Mouse (Mus musculus): ENCODE data around the gene Fgfrl1. TPM values are rescaled to one million over a fixed set of nuclear protein-coding genes. Genes with fewer than 3 reads are reported as not detected.
A peak's percentile ranks its signal among the peaks of the same experiment; 100 is the strongest.

The Fgfrl1 gene
- total and polyA plus RNA-seq, 2 experiments from 2014 or later = 9.2 to 40.5 TPM

GRCm38 (mm10) chr5:108658611-108659010 is 33.6 kb upstream of the Fgfrl1 start:
- WGBS = 100% methylated on average over 1 of the region's 1 CpGs
- no peak for DNase-seq (ENCODE audit: low spot score)
- Histone ChIP-seq H3K36me3 (replicated peaks; ENCODE audit: control insufficient read depth, insufficient read depth, low read length) (peaks cover 42% of the 10 kb centered on the region), H3K9ac (replicated peaks; ENCODE audit: low read depth, low read length) (no peak overlapping the region), H3K27ac (ENCODE audit: low read depth) (no peak overlapping the region), H3K4me2 (ENCODE audit: low read depth, low read length) (no peak overlapping the region), H3K9me3 (replicated peaks; ENCODE audit: control insufficient read depth, low read length) (no peaks in the 10 kb centered on the region), H3K27me3 (ENCODE audit: control insufficient read depth, insufficient read depth, low read length) (0 out of 2 replicates have a peak, but pooled peaks cover 3% of the 10 kb centered on the region), H3K4me1 (ENCODE audit: control insufficient read depth, insufficient read depth) (peaks cover 6% of the 10 kb centered on the region; the same call in 1 of the 2 replicates), H3K4me3 (ENCODE audit: low read depth, low read length) (no peak overlapping the region)
- TF ChIP-seq EP300 (IDR thresholded peaks at IDR 0.05; ENCODE audit: low read depth) (no peak), CTCF (IDR thresholded peaks at IDR 0.05; ENCODE audit: low read depth) (no peak)
- no peak for ATAC-seq (ENCODE audit: insufficient read depth, low read depth)

- Histone ChIP-seq H3K9me3 (replicated peaks; ENCODE audit: control insufficient read depth, low read length) (no peaks in the 10 kb centered on the region), H3K4me1 (ENCODE audit: control insufficient read depth, insufficient read depth) (peaks cover 6% of the 10 kb centered on the region; the same call in 1 of the 2 replicates), H3K4me3 (ENCODE audit: low read depth, low read length) (peak within 1 kb of the TSS; percentile 84), H3K36me3 (replicated peaks; ENCODE audit: control insufficient read depth, insufficient read depth, low read length) (peaks cover 29% of the 10 kb centered on the region), H3K4me2 (ENCODE audit: low read depth, low read length) (peak within 1 kb of the TSS; percentile 91), H3K27me3 (ENCODE audit: control insufficient read depth, insufficient read depth, low read length) (0 out of 2 replicates have a peak, but pooled peaks cover 5% of the 10 kb centered on the region), H3K9ac (replicated peaks; ENCODE audit: low read depth, low read length) (peak within 1 kb of the TSS; percentile 84), H3K27ac (ENCODE audit: low read depth) (peak within 1 kb of the TSS; percentile 10)
- DNase-seq (ENCODE audit: low spot score) (no peak), ATAC-seq (ENCODE audit: insufficient read depth, low read depth) (peak; percentile 39)
- TF ChIP-seq EP300 (IDR thresholded peaks at IDR 0.05; ENCODE audit: low read depth) = no peak
- no peak for TF ChIP-seq CTCF (IDR thresholded peaks at IDR 0.05; ENCODE audit: low read depth)
- WGBS = 10% methylated on average over 24 of the region's 24 CpGs
Measured at GRCm38 (mm10) chr5:108659698-108660631, 32.2 kb upstream of the Fgfrl1 start, which contains the start of gene Idua. Gene Idua, plus strand, starts transcription at chr5:108660331.

GRCm38 (mm10) chr5:108660632-108661268 is 31.4 kb upstream of the Fgfrl1 start:
- Histone ChIP-seq H3K27me3 (ENCODE audit: control insufficient read depth, insufficient read depth, low read length) (0 out of 2 replicates have a peak, but pooled peaks cover 5% of the 10 kb centered on the region), H3K27ac (ENCODE audit: low read depth) (peak overlapping the region; percentile 10), H3K9me3 (replicated peaks; ENCODE audit: control insufficient read depth, low read length) (no peaks in the 10 kb centered on the region), H3K4me2 (ENCODE audit: low read depth, low read length) (peak overlapping the region; percentile 91), H3K9ac (replicated peaks; ENCODE audit: low read depth, low read length) (peak overlapping the region; percentile 84), H3K36me3 (replicated peaks; ENCODE audit: control insufficient read depth, insufficient read depth, low read length) (peaks cover 21% of the 10 kb centered on the region; the same call in 1 of the 2 replicates), H3K4me1 (ENCODE audit: control insufficient read depth, insufficient read depth) (peaks cover 6% of the 10 kb centered on the region; the same call in 1 of the 2 replicates), H3K4me3 (ENCODE audit: low read depth, low read length) (peak overlapping the region; percentile 84)
- 11% methylated on average over 36 of the region's 36 CpGs for WGBS
- TF ChIP-seq CTCF (IDR thresholded peaks at IDR 0.05; ENCODE audit: low read depth) (no peak), EP300 (IDR thresholded peaks at IDR 0.05; ENCODE audit: low read depth) (no peak)
- DNase-seq (ENCODE audit: low spot score) = peak; percentile 89
- peak; percentile 100 for ATAC-seq (ENCODE audit: insufficient read depth, low read depth)

GRCm38 (mm10) chr5:108662772-108663171 is 29.4 kb upstream of the Fgfrl1 start:
- Histone ChIP-seq H3K4me2 (ENCODE audit: low read depth, low read length) (no peak overlapping the region), H3K9ac (replicated peaks; ENCODE audit: low read depth, low read length) (no peak overlapping the region), H3K36me3 (replicated peaks; ENCODE audit: control insufficient read depth, insufficient read depth, low read length) (0 out of 2 replicates have a peak, but pooled peaks cover 4% of the 10 kb centered on the region), H3K9me3 (replicated peaks; ENCODE audit: control insufficient read depth, low read length) (no peaks in the 10 kb centered on the region), H3K4me1 (ENCODE audit: control insufficient read depth, insufficient read depth) (peaks cover 6% of the 10 kb centered on the region; the same call in 1 of the 2 replicates), H3K27me3 (ENCODE audit: control insufficient read depth, insufficient read depth, low read length) (0 out of 2 replicates have a peak, but pooled peaks cover 5% of the 10 kb centered on the region), H3K27ac (ENCODE audit: low read depth) (no peak overlapping the region), H3K4me3 (ENCODE audit: low read depth, low read length) (no peak overlapping the region)
- TF ChIP-seq CTCF (IDR thresholded peaks at IDR 0.05; ENCODE audit: low read depth) = no peak
- TF ChIP-seq EP300 (IDR thresholded peaks at IDR 0.05; ENCODE audit: low read depth) = no peak
- WGBS = 77% methylated on average over 4 of the region's 4 CpGs
- ATAC-seq (ENCODE audit: insufficient read depth, low read depth) = no peak
- DNase-seq (ENCODE audit: low spot score) = no peak

- TF ChIP-seq CTCF (IDR thresholded peaks at IDR 0.05; ENCODE audit: low read depth) (no peak), EP300 (IDR thresholded peaks at IDR 0.05; ENCODE audit: low read depth) (no peak)
- 38% methylated on average over 3 of the region's 3 CpGs for WGBS
Measured at GRCm38 (mm10) chr5:108665066-108665465, 27.1 kb upstream of the Fgfrl1 start.

More at GRCm38 (mm10) chr5:108665066-108665465, 27.1 kb upstream of the Fgfrl1 start:
- H3K9me3 ChIP-seq (replicated peaks; ENCODE audit: control insufficient read depth, low read length) = no peaks in the 10 kb centered on the region
- H3K4me2 ChIP-seq (ENCODE audit: low read depth, low read length) = no peak overlapping the region
- no peak for DNase-seq (ENCODE audit: low spot score)
- H3K4me3 ChIP-seq (ENCODE audit: low read depth, low read length) = no peak overlapping the region
- H3K27me3 ChIP-seq (ENCODE audit: control insufficient read depth, insufficient read depth, low read length) = 0 out of 2 replicates have a peak, but pooled peaks cover 5% of the 10 kb centered on the region
- no peak overlapping the region for H3K27ac ChIP-seq (ENCODE audit: low read depth)
- peaks cover 16% of the 10 kb centered on the region; the same call in 1 of the 2 replicates for H3K4me1 ChIP-seq (ENCODE audit: control insufficient read depth, insufficient read depth)
- ATAC-seq (ENCODE audit: insufficient read depth, low read depth) = no peak
- H3K9ac ChIP-seq (replicated peaks; ENCODE audit: low read depth, low read length) = no peak overlapping the region
- H3K36me3 ChIP-seq (replicated peaks; ENCODE audit: control insufficient read depth, insufficient read depth, low read length) = no peaks in the 10 kb centered on the region

Measured in heart, postnatal 0 days (tissue).